Mouse (Mus musculus) stomach, postnatal 0 days (tissue): Measurements from ENCODE around the gene Pik3r3. TPM values are rescaled to one million over a fixed set of nuclear protein-coding genes. Genes with fewer than 3 reads are reported as not detected.
"Not testable (repeated sequence)": the region's sequence is repeated elsewhere in the genome, so short reads cannot be mapped to it uniquely, and the experiment has no call there.

Source experiments
- ATAC-seq: fragments of 200-750 bp; cut with Nextera tagmentation; 2 replicates; pipeline ENCODE4 v1.8.0; 2017; ENCODE audit not compliant: low FRiP score, low TSS enrichment
- DNase-seq: peaks from one replicate; pipeline ENCODE4 v3.0.0-alpha.2; 2016; ENCODE audit warnings: low spot score
- H3K27ac ChIP-seq: fragments of 300-500 bp; sonication (generic); replicated peaks from 2 replicates; pipeline ENCODE4 v1.5.1; 2014; ENCODE audit warnings: mild to moderate bottlenecking, control low read depth
- H3K27me3 ChIP-seq: fragments of 300-500 bp; sonication (generic); 2 replicates; pipeline ENCODE4 v1.6.1; 2014; ENCODE audit warnings: low read length; ENCODE audit not compliant: control insufficient read depth, insufficient read depth
- H3K36me3 ChIP-seq: fragments of 300-500 bp; sonication (generic); 2 replicates; pipeline ENCODE4 v1.6.1; 2014; ENCODE audit warnings: low read length, mixed read lengths; ENCODE audit not compliant: control insufficient read depth, insufficient read depth
- H3K4me1 ChIP-seq: fragments of 300-500 bp; sonication (generic); replicated peaks from 2 replicates; pipeline ENCODE4 v1.6.1; 2014; ENCODE audit warnings: antibody characterized with exemption; ENCODE audit not compliant: control insufficient read depth, insufficient read depth
- H3K4me2 ChIP-seq: fragments of 300-500 bp; sonication (generic); replicated peaks from 2 replicates; pipeline ENCODE4 v1.6.1; 2014; ENCODE audit warnings: low read depth, mild to moderate bottlenecking, control low read depth, moderate library complexity
- H3K4me3 ChIP-seq: fragments of 300-500 bp; sonication (generic); 2 replicates; pipeline ENCODE4 v1.5.1; 2014; ENCODE audit warnings: low read depth, low read length, control low read depth
- H3K9ac ChIP-seq: fragments of 300-500 bp; sonication (generic); 2 replicates; pipeline ENCODE4 v1.6.1; 2014; ENCODE audit warnings: mild to moderate bottlenecking, low read length, control low read depth, mixed read lengths
- H3K9me3 ChIP-seq: fragments of 300-500 bp; sonication (generic); 2 replicates; pipeline ENCODE4 v1.6.1; 2016; ENCODE audit warnings: low read length; ENCODE audit not compliant: control insufficient read depth
- CTCF ChIP-seq: IDR thresholded peaks from 2 replicates; pipeline ENCODE4 v1.5.1; 2016; ENCODE audit warnings: antibody characterized with exemption, low read depth, mild to moderate bottlenecking, moderate library complexity
- EP300 ChIP-seq: optimal IDR thresholded peaks from 2 replicates; pipeline ENCODE3; 2016; ENCODE audit warnings: antibody characterized with exemption
- WGBS: fragments of 180-500 bp; shearing (Covaris S2); extraction: QIAGEN DNeasy Blood & Tissue Kit; methylation state at CpG from one replicate; pipeline ENCODE4 v1.1.7; 2014; 5-methylcytosine and 5-hydroxymethylcytosine counted together
- polyA plus RNA-seq: library from polyadenylated mRNA; unstranded; fragments of >200 nt; fragmentation: Nextera tagmentation; extraction: Ambion mirVana; gene quantifications from 2 replicates; pipeline ENCODE4 v1.2.1, GENCODE M21; 2015

The Pik3r3 gene
- polyA plus RNA-seq, 1 experiment from 2014 or later = 6.8 TPM

- ATAC-seq (no peak), DNase-seq (peak; percentile 19)
- H3K4me2 ChIP-seq = peak overlapping the region; percentile 56
- no peaks in the 10 kb centered on the region for H3K36me3 ChIP-seq
- peak overlapping the region; percentile 96 for H3K27ac ChIP-seq
- no peaks in the 10 kb centered on the region for H3K9me3 ChIP-seq
- H3K9ac ChIP-seq = peak overlapping the region; percentile 81
- H3K4me1 ChIP-seq = no peaks in the 10 kb centered on the region
- TF ChIP-seq EP300 (no peak), CTCF (no peak)
- no peaks in the 10 kb centered on the region for H3K27me3 ChIP-seq
- peak overlapping the region; percentile 78 for H3K4me3 ChIP-seq
- WGBS = under 1% methylated on average over 23 of the region's 23 CpGs
These were observed 801 bp downstream of the Pik3r3 start for GRCm38 (mm10) chr4:116221996-116222842.

- Histone ChIP-seq H3K36me3 (no peaks in the 10 kb centered on the region), H3K4me2 (peak overlapping the region; percentile 56), H3K9ac (no peak overlapping the region), H3K4me3 (peak overlapping the region; percentile 78), H3K27ac (no peak overlapping the region), H3K9me3 (no peaks in the 10 kb centered on the region), H3K27me3 (no peaks in the 10 kb centered on the region), H3K4me1 (no peaks in the 10 kb centered on the region)
- DNase-seq (no peak), ATAC-seq (no peak)
- 13% methylated on average over 6 of the region's 6 CpGs for WGBS
- no peak for TF ChIP-seq EP300
- no peak for TF ChIP-seq CTCF
These were observed 1.4 kb downstream of the Pik3r3 start for GRCm38 (mm10) chr4:116222843-116223119.

GRCm38 (mm10) chr4:116243377-116243776 is 22.0 kb downstream of the Pik3r3 start:
- TF ChIP-seq EP300 (no peak), CTCF (no peak)
- ATAC-seq = no peak
- no peaks in the 10 kb centered on the region for H3K27me3 ChIP-seq
- H3K27ac ChIP-seq = no peak overlapping the region
- no peaks in the 10 kb centered on the region for H3K4me1 ChIP-seq
- no peak overlapping the region for H3K4me3 ChIP-seq
- no peak overlapping the region for H3K4me2 ChIP-seq
- H3K9ac ChIP-seq = no peak overlapping the region
- WGBS = 88% methylated on average over 3 of the region's 3 CpGs
- no peak for DNase-seq
- H3K9me3 ChIP-seq = no peaks in the 10 kb centered on the region
- no peaks in the 10 kb centered on the region for H3K36me3 ChIP-seq

- Histone ChIP-seq H3K4me1 (no peaks in the 10 kb centered on the region), H3K4me2 (no peak overlapping the region), H3K9me3 (no peaks in the 10 kb centered on the region), H3K9ac (no peak overlapping the region), H3K36me3 (no peaks in the 10 kb centered on the region), H3K27me3 (no peaks in the 10 kb centered on the region), H3K27ac (no peak overlapping the region), H3K4me3 (no peak overlapping the region)
- ATAC-seq = no peak
- no peak for DNase-seq
- WGBS = 71% methylated on average over 2 of the region's 2 CpGs
- TF ChIP-seq EP300 (no peak), CTCF (no peak)
These were observed 22.8 kb downstream of the Pik3r3 start for GRCm38 (mm10) chr4:116244240-116244639.

GRCm38 (mm10) chr4:116245926-116246325 is 24.5 kb downstream of the Pik3r3 start:
- not testable (repeated sequence) for H3K36me3 ChIP-seq, H3K9ac ChIP-seq, H3K4me1 ChIP-seq, H3K27me3 ChIP-seq, H3K4me3 ChIP-seq, H3K9me3 ChIP-seq, H3K4me2 ChIP-seq, H3K27ac ChIP-seq, ATAC-seq
- peak; percentile 71 for TF ChIP-seq CTCF
- DNase-seq = peak; percentile 49
- WGBS = 44% methylated on average over 3 of the region's 3 CpGs

GRCm38 (mm10) chr4:116249986-116250385 is 28.6 kb downstream of the Pik3r3 start:
- Histone ChIP-seq H3K27ac (no peak overlapping the region), H3K27me3 (no peaks in the 10 kb centered on the region), H3K4me1 (no peaks in the 10 kb centered on the region), H3K36me3 (no peaks in the 10 kb centered on the region), H3K4me2 (no peak overlapping the region), H3K9ac (no peak overlapping the region), H3K4me3 (no peak overlapping the region), H3K9me3 (no peaks in the 10 kb centered on the region)
- no peak for TF ChIP-seq CTCF
- no peak for TF ChIP-seq EP300
- 88% methylated on average over 3 of the region's 3 CpGs for WGBS
- DNase-seq (no peak), ATAC-seq (no peak)
